Mouse (Mus musculus) ES-Bruce4 (cell line): ENCODE results near the gene St3gal3.

Source experiments
- CTCF ChIP-seq: IDR thresholded peaks from one replicate; pipeline ENCODE4 v1.8.1; 2011; ENCODE audit warnings: low read depth, low read length
- EP300 ChIP-seq: IDR thresholded peaks from 2 replicates; pipeline ENCODE4 v1.6.1; 2011; ENCODE audit warnings: low read depth, low read length; ENCODE audit not compliant: insufficient read depth
- POLR2A ChIP-seq: IDR thresholded peaks from one replicate; pipeline ENCODE4 v1.8.1; 2011; ENCODE audit warnings: low read length; ENCODE audit not compliant: insufficient read depth

GRCm38 (mm10) chr4:118115132-118115531 is 19.6 kb downstream of the St3gal3 start:
- TF ChIP-seq CTCF (no peak), EP300 (no peak), POLR2A (no peak)
